Mouse (Mus musculus) embryo, embryonic 9.5 days (tissue): Measurements from ENCODE around the gene Sh2d5.

Experiments
- DNase-seq: peaks from one replicate; pipeline ENCODE4 v3.0.0-alpha.2; 2017; ENCODE audit errors: extremely low spot score

Gene Sh2d5

DNA sequence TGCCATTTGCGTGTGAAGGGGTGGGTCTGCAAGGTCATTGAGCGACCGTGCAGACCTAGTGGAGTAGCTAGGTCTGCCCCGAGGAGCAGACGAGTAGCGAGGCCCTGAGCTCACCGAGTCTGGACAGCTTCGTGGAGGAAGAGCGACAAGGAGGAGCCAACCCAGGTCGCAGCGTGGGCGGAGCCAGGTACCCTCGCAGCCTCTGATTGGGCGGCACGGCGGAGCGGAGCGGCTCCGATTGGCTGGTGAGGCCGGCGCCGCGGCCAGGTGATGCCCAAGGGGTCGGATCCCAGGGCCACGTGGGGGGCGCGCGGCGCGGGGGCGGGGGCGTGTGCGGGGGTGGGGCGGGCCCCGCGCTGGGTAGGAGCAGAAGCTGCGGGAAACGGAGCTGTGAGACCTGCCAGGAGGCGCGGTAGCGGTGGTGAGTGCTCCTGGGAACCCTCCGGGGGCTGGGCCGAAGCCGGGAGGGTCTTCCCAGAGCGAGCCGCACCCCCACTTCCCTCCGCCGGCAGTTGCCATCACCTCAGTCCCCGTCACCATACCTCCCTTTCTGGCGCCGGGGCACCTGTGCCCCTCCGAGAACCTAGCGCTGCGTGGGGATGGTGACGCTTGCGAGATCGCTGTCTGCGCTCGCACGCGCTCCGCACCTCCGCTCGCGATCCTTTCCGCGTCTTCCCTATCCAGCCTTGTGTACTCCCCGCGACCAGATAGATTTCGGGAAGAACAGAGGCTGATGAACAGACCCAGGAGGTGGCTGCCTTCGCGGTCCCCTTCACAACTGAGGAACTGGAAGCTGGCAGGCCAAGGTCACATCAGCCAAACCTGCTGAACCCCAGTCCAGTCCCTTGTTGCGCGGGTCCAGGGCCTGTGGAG, at the start of gene Sh2d5, which contains the start of gene Kif17:
Gene Sh2d5, plus strand, starts transcription at position 316 of the 873 bp plus-strand sequence.
Gene Kif17, plus strand, starts transcription at position 348 of the 873 bp plus-strand sequence.
- peak; percentile 86 for DNase-seq

DNA sequence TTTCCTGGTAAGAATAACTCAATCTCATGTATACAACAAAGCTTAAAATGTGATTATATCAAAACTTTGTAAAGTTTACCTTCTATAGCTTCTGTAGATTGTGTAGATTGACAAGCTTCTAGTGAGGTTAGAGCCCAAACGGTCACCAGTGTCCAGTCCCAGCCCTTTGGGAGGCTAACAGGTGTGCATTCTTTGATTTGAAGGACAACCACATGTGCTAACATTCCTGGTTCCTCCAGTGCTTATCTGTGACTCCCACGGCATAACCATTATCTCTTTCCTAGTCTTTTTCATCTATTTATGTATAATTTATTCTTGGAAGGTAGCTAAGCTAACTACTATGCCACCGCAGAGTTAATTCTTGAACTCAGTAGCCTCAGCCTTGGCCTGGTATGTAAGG, 49.4 kb upstream of the Sh2d5 start:
- DNase-seq: no peak

- no peak for DNase-seq
Observed at GRCm38 (mm10) chr4:138201696-138202095, 48.5 kb upstream of the Sh2d5 start.

DNA sequence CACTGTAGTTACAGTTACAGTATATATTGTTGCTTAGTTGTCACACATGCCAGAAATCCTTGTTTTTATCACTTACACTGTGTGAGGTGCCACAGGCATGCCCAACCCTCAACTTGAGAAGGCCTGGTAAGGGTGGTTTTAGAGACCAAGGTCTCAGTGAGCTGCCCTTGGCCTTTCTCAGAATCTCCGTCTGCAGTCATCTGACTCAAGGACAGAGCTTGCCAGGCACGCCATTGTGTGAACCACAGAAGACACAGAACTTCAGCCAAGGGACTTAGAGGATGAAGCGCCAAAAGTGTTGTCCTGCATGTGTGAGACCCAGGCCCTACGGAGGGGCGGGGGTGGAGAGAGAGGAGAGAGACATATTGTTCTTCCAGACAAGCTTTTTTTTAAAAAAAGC, 40.1 kb upstream of the Sh2d5 start:
- no peak for DNase-seq

- no peak for DNase-seq
Observed at GRCm38 (mm10) chr4:138213861-138214260, 36.3 kb upstream of the Sh2d5 start.

DNA sequence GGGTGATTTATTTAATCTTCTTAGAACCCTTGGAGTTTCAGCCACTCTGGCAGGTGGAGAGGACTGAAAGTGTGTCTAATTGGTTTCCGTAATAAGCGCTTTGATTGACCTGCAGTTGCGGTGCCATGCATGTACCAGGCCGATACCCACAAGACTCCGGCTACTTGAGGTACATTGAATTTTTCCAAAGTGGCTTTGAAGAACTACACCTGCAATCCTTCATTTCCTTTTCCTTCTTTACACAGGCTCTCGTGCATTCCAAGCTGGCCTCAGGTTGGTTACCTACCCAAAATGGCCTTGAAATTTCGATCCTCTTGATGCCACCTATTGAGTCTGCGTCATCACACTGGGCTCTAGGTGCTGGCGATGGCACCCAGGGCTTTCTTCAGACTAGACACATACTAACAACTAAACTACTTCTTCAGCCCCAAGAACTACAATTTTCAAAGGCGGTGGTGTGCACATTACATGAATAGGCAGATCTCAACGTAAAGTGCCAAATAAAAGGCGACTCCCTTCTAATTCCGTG, 34.5 kb upstream of the Sh2d5 start:
- no peak for DNase-seq

GRCm38 (mm10) chr4:138216200-138216890, 33.9 kb upstream of the Sh2d5 start, which contains the start of gene Hp1bp3:
Hp1bp3 (plus strand) TSS chr4:138216296.
- peak; percentile 89 for DNase-seq

GRCm38 (mm10) chr4:138216891-138217392, 33.3 kb upstream of the Sh2d5 start:
- peak; percentile 98 for DNase-seq

DNA sequence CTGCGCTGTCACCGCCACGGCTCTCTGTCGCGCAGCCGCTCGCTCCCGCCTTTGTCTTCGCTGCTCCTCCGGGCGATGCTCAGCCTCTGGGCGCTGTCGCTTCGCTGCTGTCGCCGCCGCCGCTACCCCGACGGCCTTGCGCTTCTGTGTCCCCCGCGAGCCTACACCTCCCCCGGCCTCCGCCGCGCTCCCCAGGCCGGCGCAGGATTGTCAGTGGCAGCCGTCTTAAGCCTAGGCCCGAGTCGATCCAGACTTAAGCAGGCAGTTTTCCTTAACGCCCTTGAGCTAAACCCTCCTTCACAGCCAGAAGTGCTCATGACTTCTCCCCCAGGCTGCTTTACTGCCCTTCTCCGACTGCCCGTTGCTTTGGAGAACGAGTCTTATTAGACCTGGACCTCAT, 32.8 kb upstream of the Sh2d5 start:
- DNase-seq: no peak

DNA sequence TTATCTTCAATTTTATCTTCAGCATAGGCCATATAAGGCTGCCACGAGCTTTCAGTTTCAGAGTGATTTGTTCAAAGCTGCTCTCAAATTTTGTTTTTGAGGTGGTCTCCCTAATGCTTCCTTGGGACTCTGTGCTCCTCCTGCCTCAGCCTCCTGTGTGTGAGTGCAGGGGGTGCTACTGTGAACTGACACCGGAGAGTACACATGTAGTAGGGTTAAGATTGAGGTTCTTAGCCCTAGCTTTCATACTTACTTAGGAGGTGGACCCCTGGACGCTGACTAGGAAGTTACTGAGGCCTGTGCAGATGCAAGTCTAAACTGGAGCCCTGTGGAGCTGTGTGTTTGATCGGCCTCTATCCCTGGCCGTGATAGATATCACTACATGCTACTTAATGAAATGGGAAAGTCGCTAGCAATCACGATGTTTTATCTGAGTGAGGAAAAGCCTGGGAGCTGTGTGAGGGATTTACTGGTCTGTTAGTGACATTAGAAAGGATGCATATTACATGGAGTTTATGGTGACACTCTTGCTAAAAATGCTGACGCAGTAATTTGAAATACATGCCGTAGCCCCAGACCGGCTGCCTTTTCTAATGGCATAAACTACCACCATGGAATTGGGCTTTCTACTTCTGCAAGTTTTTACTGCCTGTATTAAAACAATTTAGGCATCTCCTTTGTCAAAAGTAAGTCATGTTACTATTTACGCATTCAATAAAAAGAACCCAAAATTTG, 32.1 kb upstream of the Sh2d5 start:
- no peak for DNase-seq

GRCm38 (mm10) chr4:138219331-138219730, 30.9 kb upstream of the Sh2d5 start:
- DNase-seq: no peak

- DNase-seq: no peak
Observed at GRCm38 (mm10) chr4:138220761-138221160, 29.4 kb upstream of the Sh2d5 start.

DNA sequence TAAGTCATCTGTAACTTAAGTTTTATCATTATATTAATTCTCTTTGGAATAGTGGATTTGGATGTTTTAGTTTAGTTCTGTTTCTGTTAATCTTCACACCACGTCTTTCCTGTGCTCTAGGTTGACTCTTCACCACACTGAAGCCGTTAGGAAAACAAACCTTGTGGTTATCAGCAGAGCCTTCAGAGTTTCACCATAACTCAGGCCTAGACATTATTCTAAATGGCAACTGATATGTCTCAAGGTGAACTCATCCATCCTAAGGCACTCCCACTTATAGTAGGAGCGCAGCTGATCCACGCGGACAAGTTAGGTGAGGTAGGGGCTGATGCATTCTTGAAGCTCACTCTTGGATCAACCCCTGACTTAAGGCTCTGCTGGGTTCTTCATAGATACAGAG, 28.8 kb upstream of the Sh2d5 start:
- DNase-seq: no peak

DNA sequence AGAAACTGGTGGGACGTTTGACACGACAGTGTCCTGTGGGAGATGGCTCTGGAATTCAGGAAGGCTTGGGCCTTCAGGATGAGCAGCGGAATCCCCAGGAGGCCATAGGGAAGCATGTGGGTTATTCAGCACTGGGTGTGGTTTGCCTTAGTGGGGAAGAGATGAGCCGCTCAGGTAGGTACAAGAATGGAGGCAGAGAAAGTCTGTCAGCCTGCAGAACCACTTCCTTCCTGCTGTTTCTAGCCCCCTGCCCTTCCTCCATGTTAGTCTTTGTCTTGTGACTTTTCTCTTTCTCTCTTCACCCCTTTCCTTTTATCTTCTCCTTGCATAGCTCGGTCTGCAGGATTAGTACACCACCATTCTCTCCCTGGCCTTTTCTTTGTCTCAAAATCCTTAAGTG, 27.8 kb upstream of the Sh2d5 start:
- DNase-seq: no peak

DNA sequence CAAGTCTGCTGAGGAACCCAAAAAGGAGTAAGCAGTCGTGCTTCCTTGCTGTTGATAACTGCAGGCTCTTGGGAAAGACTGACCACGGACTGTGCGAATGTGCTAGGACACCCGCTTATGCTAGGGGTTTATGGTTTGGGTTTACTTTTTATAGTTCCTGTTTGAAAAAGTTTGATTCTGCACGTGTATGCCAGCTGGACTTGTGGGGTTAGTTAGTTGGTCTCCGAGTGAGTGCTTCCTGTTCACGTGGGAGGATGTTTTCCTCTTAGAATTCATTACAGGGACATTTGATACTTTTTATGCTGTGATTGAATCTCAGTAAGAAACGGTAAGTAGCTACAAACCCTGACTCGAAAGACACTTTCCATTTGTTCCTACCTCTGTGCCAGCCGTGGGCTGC, 26.6 kb upstream of the Sh2d5 start:
- DNase-seq: no peak

- DNase-seq: no peak
Observed at GRCm38 (mm10) chr4:138246756-138247665, 3.2 kb upstream of the Sh2d5 start.

DNA sequence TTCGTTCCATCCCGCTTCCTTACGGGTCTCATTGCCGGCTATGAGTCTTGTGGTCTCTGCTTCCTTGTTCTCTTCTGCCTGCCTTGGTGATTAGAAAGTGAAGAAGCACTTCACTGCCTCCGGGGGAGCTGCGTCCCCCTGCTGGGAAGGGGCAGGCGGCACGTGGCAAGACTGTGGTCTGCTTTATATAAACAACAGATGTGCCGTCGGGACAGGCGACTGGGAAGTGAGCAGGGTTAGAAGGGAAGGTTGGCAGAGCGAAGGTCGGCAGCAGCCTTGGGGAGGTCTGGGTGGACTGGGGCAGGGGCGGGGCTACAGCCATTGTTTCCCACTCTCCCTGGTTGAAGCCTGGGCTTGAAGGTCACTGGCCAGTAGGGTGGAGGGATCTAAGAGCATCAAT, 1.6 kb downstream of the Sh2d5 start:
- peak; percentile 74 for DNase-seq

DNA sequence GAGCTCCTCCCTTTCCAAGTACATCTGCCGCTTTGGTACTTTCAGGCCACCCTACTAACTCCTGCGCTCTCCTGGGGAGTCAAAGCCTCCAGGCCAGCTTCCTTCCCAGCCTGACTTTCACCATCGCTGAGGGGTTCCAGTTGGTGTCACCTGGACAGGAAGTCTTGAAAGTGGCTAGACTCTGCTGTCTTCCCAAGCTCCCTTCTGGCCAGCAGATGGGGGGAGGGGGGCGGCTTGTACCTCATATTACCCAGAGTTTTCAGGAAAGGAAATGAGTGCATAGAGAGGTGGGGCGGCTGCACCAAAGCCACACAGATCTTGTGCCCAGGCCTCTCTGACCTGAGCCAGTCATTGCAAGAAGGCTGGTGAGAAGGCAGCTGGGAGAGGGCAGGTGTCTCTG, 2.0 kb downstream of the Sh2d5 start:
- DNase-seq: no peak

DNA sequence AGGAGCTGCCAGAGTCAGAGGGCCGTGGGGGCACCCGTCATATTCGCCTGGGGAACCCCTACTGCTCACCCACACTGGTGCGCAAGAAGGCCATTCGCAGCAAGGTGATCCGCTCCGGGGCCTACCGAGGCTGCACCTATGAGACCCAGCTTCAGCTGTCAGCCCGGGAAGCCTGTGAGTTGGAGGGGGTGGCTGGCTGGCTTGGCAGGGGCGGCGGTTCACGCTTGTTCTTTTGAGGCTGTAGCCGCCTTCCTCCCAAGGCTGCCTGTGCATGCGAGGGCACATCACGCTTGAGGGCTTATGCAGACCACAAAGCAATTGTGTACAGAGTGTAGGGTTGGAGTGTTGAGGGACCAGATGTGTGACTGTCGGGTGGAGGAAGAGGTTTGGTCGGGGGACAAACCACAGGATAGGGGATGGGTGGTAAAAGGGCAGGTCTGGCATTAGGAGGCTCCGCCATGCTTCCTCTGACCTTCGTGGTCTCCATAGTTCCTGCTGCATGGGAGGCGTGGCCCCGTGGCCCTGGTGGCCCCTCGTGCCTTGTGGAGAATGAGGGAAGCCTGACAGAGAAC, 7.0 kb downstream of the Sh2d5 start:
- no peak for DNase-seq

- no peak for DNase-seq
Observed at GRCm38 (mm10) chr4:138258663-138259062, 8.5 kb downstream of the Sh2d5 start.
